Mouse (Mus musculus): ENCODE measurements at regions not wholly inside any gene's neighbourhood (a gene's known extent, or its start where the extent isn't known, plus 50 kb on each side); places are given as distances from the start of the nearest gene placed in this dataset.

GRCm38 (mm10) chr4:54852991-54853925 is 91.6 kb upstream of the Zfp462 start:
- H3K9ac ChIP-seq (ENCODE audit: low read depth, low read length): no peak overlapping the region
- DNase-seq (ENCODE audit: low spot score): no peak
- H3K4me2 ChIP-seq: no peak overlapping the region
- no peaks in the 10 kb centered on the region for H3K9me3 ChIP-seq (ENCODE audit: control insufficient read depth, low read length)
- H3K36me3 ChIP-seq (ENCODE audit: control insufficient read depth, insufficient read depth, low read length): no peaks in the 10 kb centered on the region
- WGBS: 82% methylated on average over 7 of the region's 7 CpGs
- H3K4me1 ChIP-seq (replicated peaks; ENCODE audit: control insufficient read depth, insufficient read depth, low read length): no peaks in the 10 kb centered on the region
- no peak overlapping the region for H3K27ac ChIP-seq (ENCODE audit: low read depth, low read length)
- H3K27me3 ChIP-seq (replicated peaks; ENCODE audit: control insufficient read depth, insufficient read depth, low read length): no peaks in the 10 kb centered on the region
- no peak overlapping the region for H3K4me3 ChIP-seq (ENCODE audit: low read depth, low read length)
- ATAC-seq (replicated peaks; ENCODE audit: low FRiP score): no peak

GRCm38 (mm10) chr4:54858604-54859003 is 86.2 kb upstream of the Zfp462 start:
- WGBS: 89% methylated on average over 3 of the region's 3 CpGs
- no peaks in the 10 kb centered on the region for H3K4me1 ChIP-seq (replicated peaks; ENCODE audit: control insufficient read depth, insufficient read depth, low read length)
- no peak overlapping the region for H3K27ac ChIP-seq (ENCODE audit: low read depth, low read length)
- H3K4me3 ChIP-seq (ENCODE audit: low read depth, low read length): no peak overlapping the region
- no peaks in the 10 kb centered on the region for H3K27me3 ChIP-seq (replicated peaks; ENCODE audit: control insufficient read depth, insufficient read depth, low read length)
- H3K4me2 ChIP-seq: no peak overlapping the region
- no peak overlapping the region for H3K9ac ChIP-seq (ENCODE audit: low read depth, low read length)
- ATAC-seq (replicated peaks; ENCODE audit: low FRiP score): no peak
- DNase-seq (ENCODE audit: low spot score): no peak
- H3K36me3 ChIP-seq (ENCODE audit: control insufficient read depth, insufficient read depth, low read length): no peaks in the 10 kb centered on the region
- no peaks in the 10 kb centered on the region for H3K9me3 ChIP-seq (ENCODE audit: control insufficient read depth, low read length)

GRCm38 (mm10) chr4:54866062-54866461 is 78.8 kb upstream of the Zfp462 start:
- WGBS: 41% methylated on average over 2 of the region's 2 CpGs
- Histone ChIP-seq H3K4me3 (ENCODE audit: low read depth, low read length) (no peak overlapping the region), H3K9ac (ENCODE audit: low read depth, low read length) (no peak overlapping the region), H3K4me1 (replicated peaks; ENCODE audit: control insufficient read depth, insufficient read depth, low read length) (no peaks in the 10 kb centered on the region), H3K27me3 (replicated peaks; ENCODE audit: control insufficient read depth, insufficient read depth, low read length) (no peaks in the 10 kb centered on the region), H3K27ac (ENCODE audit: low read depth, low read length) (no peak overlapping the region), H3K36me3 (ENCODE audit: control insufficient read depth, insufficient read depth, low read length) (no peaks in the 10 kb centered on the region), H3K9me3 (ENCODE audit: control insufficient read depth, low read length) (no peaks in the 10 kb centered on the region), H3K4me2 (no peak overlapping the region)
- DNase-seq (ENCODE audit: low spot score) (no peak), ATAC-seq (replicated peaks; ENCODE audit: low FRiP score) (no peak)

- Histone ChIP-seq H3K36me3 (ENCODE audit: control insufficient read depth, insufficient read depth, low read length) (no peaks in the 10 kb centered on the region), H3K4me3 (ENCODE audit: low read depth, low read length) (no peak overlapping the region), H3K27me3 (replicated peaks; ENCODE audit: control insufficient read depth, insufficient read depth, low read length) (no peaks in the 10 kb centered on the region), H3K4me1 (replicated peaks; ENCODE audit: control insufficient read depth, insufficient read depth, low read length) (no peaks in the 10 kb centered on the region), H3K27ac (ENCODE audit: low read depth, low read length) (no peak overlapping the region), H3K9me3 (ENCODE audit: control insufficient read depth, low read length) (no peaks in the 10 kb centered on the region), H3K4me2 (no peak overlapping the region), H3K9ac (ENCODE audit: low read depth, low read length) (no peak overlapping the region)
- 87% methylated on average over 13 of the region's 13 CpGs for WGBS
- DNase-seq (ENCODE audit: low spot score) (no peak), ATAC-seq (replicated peaks; ENCODE audit: low FRiP score) (no peak)
Measured at GRCm38 (mm10) chr4:54874136-54874827, 70.6 kb upstream of the Zfp462 start.

- no peak overlapping the region for H3K9ac ChIP-seq (ENCODE audit: low read depth, low read length)
- no peaks in the 10 kb centered on the region for H3K4me1 ChIP-seq (replicated peaks; ENCODE audit: control insufficient read depth, insufficient read depth, low read length)
- H3K36me3 ChIP-seq (ENCODE audit: control insufficient read depth, insufficient read depth, low read length): no peaks in the 10 kb centered on the region
- H3K4me2 ChIP-seq: no peak overlapping the region
- H3K9me3 ChIP-seq (ENCODE audit: control insufficient read depth, low read length): no peaks in the 10 kb centered on the region
- H3K27ac ChIP-seq (ENCODE audit: low read depth, low read length): no peak overlapping the region
- no peak overlapping the region for H3K4me3 ChIP-seq (ENCODE audit: low read depth, low read length)
- no peaks in the 10 kb centered on the region for H3K27me3 ChIP-seq (replicated peaks; ENCODE audit: control insufficient read depth, insufficient read depth, low read length)
- no peak for ATAC-seq (replicated peaks; ENCODE audit: low FRiP score)
- 91% methylated on average over 8 of the region's 8 CpGs for WGBS
- DNase-seq (ENCODE audit: low spot score): no peak
Measured at GRCm38 (mm10) chr4:54875506-54875905, 69.3 kb upstream of the Zfp462 start.

GRCm38 (mm10) chr4:54877361-54877760 is 67.5 kb upstream of the Zfp462 start:
- no peak overlapping the region for H3K4me3 ChIP-seq (ENCODE audit: low read depth, low read length)
- H3K9ac ChIP-seq (ENCODE audit: low read depth, low read length): no peak overlapping the region
- no peak for DNase-seq (ENCODE audit: low spot score)
- H3K27me3 ChIP-seq (replicated peaks; ENCODE audit: control insufficient read depth, insufficient read depth, low read length): no peaks in the 10 kb centered on the region
- 83% methylated on average over 2 of the region's 2 CpGs for whole genome bisulfite sequencing
- no peaks in the 10 kb centered on the region for H3K9me3 ChIP-seq (ENCODE audit: control insufficient read depth, low read length)
- no peak overlapping the region for H3K27ac ChIP-seq (ENCODE audit: low read depth, low read length)
- H3K4me2 ChIP-seq: no peak overlapping the region
- no peaks in the 10 kb centered on the region for H3K4me1 ChIP-seq (replicated peaks; ENCODE audit: control insufficient read depth, insufficient read depth, low read length)
- no peak for ATAC-seq (replicated peaks; ENCODE audit: low FRiP score)
- H3K36me3 ChIP-seq (ENCODE audit: control insufficient read depth, insufficient read depth, low read length): no peaks in the 10 kb centered on the region

- DNase-seq (ENCODE audit: low spot score) (no peak), ATAC-seq (replicated peaks; ENCODE audit: low FRiP score) (no peak)
- H3K4me3 ChIP-seq (ENCODE audit: low read depth, low read length): no peak overlapping the region
- H3K4me2 ChIP-seq: no peak overlapping the region
- H3K36me3 ChIP-seq (ENCODE audit: control insufficient read depth, insufficient read depth, low read length): no peaks in the 10 kb centered on the region
- WGBS: 82% methylated on average over 3 of the region's 3 CpGs
- H3K27ac ChIP-seq (ENCODE audit: low read depth, low read length): no peak overlapping the region
- no peaks in the 10 kb centered on the region for H3K27me3 ChIP-seq (replicated peaks; ENCODE audit: control insufficient read depth, insufficient read depth, low read length)
- no peaks in the 10 kb centered on the region for H3K9me3 ChIP-seq (ENCODE audit: control insufficient read depth, low read length)
- no peak overlapping the region for H3K9ac ChIP-seq (ENCODE audit: low read depth, low read length)
- H3K4me1 ChIP-seq (replicated peaks; ENCODE audit: control insufficient read depth, insufficient read depth, low read length): no peaks in the 10 kb centered on the region
Measured at GRCm38 (mm10) chr4:54878531-54878930, 66.3 kb upstream of the Zfp462 start.

- ATAC-seq (replicated peaks; ENCODE audit: low FRiP score): no peak
- WGBS: 81% methylated on average over 5 of the region's 5 CpGs
- Histone ChIP-seq H3K9ac (ENCODE audit: low read depth, low read length) (no peak overlapping the region), H3K4me1 (replicated peaks; ENCODE audit: control insufficient read depth, insufficient read depth, low read length) (no peaks in the 10 kb centered on the region), H3K9me3 (ENCODE audit: control insufficient read depth, low read length) (no peaks in the 10 kb centered on the region), H3K36me3 (ENCODE audit: control insufficient read depth, insufficient read depth, low read length) (no peaks in the 10 kb centered on the region), H3K4me3 (ENCODE audit: low read depth, low read length) (no peak overlapping the region), H3K27ac (ENCODE audit: low read depth, low read length) (no peak overlapping the region), H3K4me2 (no peak overlapping the region), H3K27me3 (replicated peaks; ENCODE audit: control insufficient read depth, insufficient read depth, low read length) (no peaks in the 10 kb centered on the region)
- DNase-seq (ENCODE audit: low spot score): no peak
Measured at GRCm38 (mm10) chr4:54893288-54893687, 51.6 kb upstream of the Zfp462 start.

Data from liver, embryonic 11.5 days (tissue).